Mouse (Mus musculus) lung, postnatal 14 days (tissue): ENCODE data around the gene Parl.

Experiments
- DNase-seq: peaks from one replicate; pipeline ENCODE4 v3.0.0; 2021

Parl gene

DNA sequence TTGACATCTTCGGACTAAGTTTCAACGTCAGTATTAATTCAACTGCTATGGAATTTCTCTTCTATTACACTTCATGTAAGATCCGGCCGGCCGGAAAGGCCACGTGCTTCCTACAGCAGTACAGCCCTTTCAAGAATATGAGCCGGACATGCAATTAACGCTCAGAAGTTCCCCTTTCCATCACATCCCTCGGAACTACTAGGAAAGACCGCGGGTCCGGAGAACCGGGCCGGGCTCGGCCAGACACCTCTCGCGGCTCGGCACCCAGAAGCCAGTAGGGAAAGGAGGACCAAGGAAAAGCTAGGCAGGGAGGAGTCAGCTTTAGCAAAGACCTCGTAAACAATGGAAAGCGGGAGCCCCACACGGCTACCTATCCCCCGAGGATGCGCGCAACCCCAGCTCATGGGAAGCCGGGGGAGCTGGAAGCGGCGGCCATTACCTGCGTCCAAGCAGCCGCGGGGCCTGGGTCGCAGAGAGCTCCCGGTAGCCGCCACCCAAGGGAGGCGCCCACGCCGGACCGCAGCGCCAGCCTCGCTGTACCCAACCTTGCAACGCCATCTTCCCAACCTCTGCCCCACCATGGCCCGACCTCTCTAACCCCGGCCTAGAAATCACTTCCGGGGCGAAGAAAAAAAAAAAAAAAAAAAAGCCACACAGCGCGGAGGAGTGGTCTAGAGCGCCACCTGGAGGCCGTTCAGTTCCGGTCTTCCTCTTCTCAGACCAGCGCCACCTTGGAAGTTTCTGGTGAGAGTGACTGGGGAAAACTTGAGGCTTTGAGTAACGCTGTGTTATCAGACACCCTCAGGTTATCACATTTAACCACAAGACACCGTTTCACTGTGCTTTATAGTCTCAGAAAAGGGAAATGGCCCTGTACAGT lies at the start of gene Parl:
Gene Parl (minus strand): TSS at position 618 of the 880 bp plus-strand sequence.
- DNase-seq, result peak; percentile 91

DNA sequence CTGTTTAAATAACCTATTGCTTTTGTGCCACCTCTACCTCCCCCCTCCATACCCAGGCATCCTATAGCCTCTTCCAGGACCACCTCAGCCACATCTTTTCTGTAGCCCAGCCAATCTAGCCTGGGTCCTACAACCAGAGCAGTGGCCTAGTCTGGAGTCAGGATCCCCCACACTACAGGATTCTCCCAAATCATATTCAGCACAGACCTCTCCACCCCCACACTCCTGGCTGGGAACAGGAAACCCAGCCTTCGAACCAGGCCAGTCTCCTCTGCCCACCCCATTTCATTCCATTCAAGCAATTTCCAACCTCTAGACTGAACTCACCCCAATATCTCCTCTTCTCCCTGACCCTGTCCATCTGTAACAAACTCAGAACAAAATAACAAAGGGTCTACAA lies 43.3 kb upstream of the Parl start:
- no peak for DNase-seq

DNA sequence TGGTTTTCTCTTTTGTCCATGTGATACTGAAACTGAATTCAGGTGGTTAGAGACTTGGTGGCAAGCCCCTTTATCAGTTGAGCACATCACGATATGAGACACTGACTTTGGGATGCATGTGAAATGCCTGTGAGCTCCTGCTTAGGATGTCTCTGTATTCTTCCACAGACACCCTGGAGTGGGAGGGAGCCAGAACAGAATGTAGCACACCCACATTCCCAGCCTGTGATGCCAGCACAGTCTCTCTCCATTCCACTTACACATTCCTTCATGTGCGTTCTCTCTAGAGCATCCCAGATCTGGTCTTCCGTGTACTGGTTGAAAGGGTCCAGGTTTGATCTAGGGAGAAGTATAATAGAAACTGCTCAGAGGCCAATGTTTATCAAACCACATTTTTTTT lies 36.4 kb upstream of the Parl start:
- no peak for DNase-seq

DNA sequence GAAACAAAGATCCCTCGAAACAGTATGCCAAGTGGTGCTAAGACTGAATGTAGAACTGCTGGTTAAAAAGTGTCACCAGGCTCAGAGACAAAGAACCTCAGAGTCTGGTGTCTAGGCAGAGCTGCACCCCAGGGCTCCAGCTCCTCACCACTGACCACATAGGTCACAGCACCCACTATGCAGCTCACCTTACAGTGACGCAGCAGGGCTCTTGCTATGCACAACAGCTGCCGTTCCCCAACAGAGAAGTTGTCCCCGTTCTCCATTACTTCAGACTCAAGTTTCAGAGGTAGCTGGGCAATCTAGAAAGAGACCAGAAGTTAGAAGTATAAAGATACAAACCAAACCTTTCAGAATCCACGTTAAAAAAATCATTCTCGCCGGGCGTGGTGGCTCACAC lies 32.7 kb upstream of the Parl start:
- DNase-seq, result no peak

DNA sequence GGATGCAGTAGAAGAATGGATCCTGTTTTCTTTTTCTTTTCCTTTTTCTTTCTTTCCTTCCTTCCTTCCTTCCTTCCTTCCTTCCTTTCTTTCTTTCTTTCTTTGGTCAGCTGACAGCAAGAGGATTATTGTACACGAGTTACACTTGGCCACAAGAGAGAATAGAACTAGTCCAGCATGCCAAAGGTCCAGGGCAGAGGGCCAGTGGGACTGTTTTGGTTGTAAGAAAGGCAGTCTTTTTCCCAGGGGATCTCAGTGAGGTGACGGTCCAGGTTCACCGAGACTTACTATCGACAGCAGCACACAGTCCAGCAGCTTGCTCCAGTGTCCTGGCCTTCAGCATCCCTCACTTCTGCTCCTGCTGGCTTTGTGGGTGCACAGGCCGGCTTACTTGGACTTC lies 26.1 kb upstream of the Parl start:
- DNase-seq, result no peak

DNA sequence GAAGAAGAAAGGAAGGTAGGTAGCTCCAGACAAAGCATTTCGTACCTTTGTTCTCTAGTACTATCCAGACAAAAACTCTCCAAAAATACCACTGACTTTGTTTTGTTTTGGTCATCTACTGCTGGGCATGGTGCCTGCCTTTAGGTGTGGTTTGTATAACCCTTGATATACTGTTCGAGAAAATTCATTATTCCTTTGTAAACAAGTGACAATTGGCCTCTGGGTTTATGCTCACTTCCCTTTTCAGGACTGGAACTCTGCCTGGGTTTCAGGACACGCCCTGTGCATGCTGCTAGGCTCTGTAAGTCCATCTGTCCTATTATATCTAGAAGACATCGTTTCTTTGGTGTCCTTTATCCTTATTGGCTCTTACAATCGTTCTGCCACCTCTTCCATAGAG lies 23.1 kb upstream of the Parl start, which contains the start of gene Cyp2ab1:
Gene Cyp2ab1 (minus strand): TSS at position 119 of the 400 bp plus-strand sequence.
- peak; percentile 34 for DNase-seq

DNA sequence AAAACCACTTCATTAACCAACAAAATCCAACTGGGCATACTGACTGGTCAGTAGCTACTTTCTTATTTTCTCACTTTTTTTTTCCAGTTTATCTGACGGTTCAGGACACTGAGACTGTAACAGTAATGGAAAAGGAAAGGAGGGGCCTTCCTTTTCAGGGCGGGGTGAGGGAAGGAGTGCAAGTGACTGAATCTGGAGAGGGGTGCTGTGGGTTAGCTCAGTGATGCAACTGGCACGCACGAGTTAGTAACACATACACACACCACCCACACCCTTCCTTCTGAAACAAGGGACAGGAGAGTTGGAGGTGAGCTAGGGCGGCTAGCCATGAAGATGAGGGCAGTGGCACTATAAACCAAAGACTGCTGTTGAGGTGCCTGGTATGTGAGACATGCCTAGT lies 21.7 kb upstream of the Parl start:
- DNase-seq, result no peak

DNA sequence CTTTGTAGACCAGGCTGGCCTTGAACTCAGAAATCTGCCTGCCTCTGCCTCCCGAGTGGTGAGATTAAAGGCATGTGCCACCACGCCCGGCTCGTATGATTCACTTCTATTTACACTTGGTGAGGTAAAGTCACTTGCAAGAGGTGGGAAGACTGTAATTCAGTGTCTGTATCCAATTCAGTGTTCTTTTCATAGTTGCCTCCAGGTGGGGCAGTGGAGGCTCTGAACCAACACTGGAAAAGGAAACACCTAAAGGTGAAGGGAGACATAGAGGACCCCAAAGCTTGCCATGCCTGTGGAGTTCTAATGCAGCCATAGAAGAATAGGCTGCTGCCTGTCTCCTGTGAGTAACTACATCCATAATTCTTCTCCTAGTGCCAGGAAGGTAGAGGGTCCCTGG lies 20.1 kb upstream of the Parl start:
- DNase-seq, result no peak

DNA sequence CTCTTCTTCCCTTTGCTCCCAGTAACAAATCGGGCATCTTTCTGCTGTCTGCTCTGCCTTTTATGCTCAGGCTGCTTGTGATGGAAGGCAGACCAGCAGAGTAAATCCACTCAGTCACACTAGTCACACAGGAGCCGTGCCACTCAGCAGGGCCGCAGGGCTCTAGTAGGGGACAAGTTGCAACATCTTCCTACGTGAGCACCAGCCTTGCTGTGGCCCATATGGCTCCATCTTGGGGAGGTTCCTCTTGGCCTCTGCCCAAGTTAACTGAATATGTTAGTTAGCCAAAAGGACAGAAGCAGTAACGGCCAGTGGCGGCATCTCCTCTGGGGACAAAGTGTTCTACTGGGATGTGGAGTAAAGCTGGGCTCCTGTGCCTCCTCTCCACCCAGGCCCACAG lies 14.6 kb upstream of the Parl start:
- no peak for DNase-seq

DNA sequence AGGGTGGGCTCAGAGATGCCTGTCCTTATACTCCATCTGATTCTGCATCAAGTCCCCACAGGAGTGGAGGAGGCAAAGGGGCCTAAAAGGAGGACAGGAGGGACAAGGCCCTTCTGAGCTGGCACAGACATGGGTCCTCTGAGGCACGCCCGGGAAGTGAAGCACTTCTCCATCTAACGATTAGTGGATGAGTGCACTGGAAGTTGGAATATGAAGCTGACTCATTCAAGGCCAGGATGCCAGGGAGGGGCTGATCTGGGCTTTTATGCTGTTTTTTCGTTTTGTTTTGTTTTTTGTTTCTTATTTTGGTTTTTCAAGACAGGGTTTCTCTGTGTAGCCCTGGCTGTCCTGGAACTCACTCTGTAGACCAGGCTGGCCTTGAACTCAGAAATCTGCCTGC lies 13.1 kb upstream of the Parl start:
- DNase-seq, result no peak

DNA sequence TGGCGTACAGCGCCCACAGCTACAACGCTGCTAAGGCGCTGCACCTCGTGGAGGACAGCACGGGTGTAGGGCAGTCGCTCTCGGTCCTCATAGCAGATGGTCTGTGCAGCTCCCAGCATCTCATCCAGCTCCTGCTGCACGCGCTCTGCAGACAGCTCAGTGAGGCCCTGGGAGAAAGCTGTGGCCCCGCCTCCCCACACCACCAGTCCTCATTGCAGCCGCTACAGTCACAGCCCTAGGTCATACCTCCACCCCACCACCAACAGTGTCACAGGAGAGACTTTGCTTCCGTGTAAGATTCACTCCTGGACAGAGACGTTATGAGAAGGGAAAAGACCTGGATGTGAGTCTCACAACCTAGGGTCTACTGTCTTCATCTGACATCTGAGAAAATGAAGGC lies 10.1 kb upstream of the Parl start:
- no peak for DNase-seq

DNA sequence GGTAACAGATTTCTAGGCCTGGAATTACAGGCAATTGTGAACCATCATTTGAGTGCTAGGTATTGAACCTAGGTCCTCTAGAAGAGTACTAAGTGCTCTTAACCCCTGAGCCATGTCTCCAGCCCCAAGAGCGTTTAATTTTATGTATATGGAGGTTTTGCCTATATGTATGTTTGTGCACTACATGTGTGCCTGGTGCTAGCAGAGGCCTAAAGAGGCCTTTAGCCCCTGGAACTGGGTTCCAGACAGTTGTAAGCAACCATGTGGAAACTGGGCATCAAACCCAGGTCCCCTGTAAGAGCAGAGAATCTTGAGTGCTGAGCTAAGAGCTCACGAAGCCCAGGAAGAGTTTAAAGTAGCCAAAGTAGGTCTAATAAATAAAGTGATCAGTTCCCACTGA lies 2.1 kb downstream of the Parl start:
- no peak for DNase-seq

DNA sequence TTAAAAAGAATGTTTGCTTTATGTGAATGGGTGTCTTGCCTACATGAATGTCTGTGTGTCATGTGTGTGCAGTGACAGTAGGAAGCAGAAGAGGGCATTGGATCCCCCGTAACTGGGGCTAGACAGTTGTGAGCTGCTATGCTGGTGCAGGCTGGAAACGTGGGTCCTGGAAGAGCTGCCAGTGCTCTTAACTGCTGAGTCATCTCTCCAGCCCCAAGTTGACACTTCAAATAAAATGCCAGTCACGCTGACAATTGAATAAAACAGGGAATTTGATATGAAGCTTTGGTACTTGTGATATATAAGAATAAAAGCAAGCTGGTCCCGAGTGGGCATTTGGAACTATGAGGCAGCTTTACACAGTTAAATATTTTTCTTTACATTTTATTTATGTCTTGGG lies 21.9 kb downstream of the Parl start:
- no peak for DNase-seq

DNA sequence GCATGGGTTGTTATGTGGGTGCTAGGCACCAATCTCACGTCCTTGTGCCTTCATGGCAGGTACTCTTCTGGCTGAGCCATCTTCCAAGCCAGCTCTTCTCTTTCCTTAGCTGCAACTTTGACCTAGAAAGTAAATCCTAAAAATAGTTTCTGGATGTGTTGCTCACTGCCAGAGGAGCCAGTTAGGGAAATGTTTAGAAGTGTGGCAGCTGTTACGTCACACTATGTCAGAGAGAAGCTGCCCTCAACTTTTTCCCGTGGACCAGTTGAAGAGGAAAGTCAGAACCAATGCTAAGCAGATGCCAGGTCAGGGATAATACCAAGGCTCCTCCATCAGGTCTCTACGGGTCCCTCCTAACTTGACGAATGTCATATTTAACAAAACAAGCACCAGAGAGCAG lies 22.8 kb downstream of the Parl start:
- no peak for DNase-seq

DNA sequence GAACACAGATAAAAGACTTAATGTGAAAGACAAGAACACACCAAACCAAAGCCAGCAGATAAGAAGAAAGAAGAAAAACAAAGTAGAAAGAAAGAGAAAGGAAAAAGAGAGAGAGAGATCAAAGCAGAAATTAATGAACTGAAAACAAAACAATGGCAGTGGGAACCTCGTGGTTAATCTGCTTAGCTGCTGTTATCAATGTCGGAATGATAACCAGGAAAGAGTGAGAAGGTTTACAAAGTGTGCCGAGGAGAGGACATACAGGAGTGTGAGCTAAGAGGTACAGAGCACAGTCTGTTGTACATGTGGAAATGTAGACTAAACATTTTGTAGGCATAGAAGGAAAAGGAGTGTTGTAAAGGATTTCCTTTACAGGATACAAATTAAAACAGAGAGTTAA lies 29.2 kb downstream of the Parl start:
- DNase-seq, result no peak

DNA sequence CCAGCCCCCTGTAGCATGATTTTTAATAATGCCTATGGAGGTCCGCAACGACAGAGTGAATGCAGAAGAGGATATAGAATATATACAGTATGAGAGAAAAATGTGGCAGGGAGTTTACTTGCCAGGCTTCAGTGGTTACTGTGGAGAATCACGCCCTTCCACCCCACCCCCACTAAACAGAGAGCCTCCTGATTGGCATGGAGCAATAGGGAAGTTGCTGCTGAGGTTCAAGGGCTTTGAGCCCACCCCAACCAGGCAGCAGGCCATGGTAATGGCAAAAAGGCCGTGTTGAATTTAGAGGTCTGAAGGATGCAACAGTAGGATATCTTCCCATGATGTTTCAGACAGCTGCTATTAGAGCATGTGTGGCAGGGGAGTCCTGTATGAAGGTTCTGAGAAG lies 30.8 kb downstream of the Parl start:
- DNase-seq, result no peak

DNA sequence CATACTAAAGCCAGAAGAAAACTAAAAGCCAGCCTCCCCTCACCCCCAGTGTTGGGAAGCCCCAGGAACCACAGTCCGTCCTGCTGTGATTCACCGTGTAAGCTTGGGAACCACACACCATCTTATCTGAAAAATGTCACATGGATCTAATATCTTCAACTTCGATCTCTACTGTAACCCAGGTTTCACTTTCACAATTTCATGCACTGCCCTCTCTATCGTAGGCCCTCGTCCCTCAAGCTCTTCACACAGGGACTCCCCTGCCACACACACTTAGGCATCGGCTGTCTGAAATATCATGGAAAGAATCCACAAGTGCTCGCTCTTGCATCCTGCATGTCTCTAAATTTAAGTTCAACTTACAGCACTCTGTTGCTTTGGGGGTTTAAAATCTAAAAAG lies 37.1 kb downstream of the Parl start:
- no peak for DNase-seq

DNA sequence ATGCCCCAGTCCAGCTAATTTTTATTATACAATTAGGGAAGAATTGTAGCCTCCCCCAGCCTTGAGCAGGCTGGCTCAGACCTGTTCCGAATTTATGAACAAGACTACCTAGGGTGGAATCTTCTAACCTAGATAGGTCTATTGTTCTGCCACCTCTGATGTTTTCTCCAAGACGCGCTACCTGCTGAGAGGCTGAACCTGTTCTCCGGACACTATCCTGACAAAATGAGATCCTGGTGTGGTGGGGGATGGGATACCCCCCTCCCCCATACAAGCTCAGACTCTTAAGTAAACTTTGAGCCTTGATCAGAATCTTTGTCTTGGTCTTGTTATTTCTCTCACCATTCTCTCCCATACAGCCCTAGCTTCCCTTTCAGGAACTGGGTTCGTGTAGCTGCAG lies 44.3 kb downstream of the Parl start:
- DNase-seq, result no peak

DNA sequence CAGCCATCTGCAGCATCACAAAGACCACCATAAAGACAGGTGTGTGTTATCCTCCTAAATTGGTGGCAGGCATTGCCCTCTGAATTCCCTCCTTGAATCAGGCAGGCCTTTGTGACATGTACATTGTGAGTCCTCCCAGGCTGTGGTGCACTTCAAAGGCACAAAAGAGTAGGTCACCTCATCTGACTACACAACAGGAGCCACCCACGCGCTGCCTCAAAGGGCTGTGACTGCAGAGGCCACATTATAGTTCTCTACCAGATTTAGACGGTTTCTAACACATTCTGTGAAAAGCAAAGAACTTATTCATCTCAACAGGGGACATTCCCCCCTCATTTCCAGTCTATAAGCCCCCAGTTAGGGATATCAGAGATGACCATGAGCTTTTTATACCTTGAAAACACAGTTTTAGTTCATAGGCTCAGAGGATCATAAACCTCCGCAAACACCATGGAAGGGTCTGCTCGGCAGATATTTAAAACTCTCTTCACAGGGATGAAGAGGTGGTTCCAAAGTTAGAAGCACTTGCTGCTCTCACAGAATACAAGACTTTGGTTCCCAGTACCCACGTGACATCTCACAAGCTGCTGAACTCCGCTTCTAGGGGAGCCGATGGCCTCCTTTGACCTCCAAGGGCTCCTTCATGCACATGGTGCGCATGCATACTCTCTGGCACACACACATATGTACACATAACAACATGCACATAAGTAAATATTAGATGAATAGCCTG lies 53.6 kb downstream of the Parl start:
- no peak for DNase-seq

DNA sequence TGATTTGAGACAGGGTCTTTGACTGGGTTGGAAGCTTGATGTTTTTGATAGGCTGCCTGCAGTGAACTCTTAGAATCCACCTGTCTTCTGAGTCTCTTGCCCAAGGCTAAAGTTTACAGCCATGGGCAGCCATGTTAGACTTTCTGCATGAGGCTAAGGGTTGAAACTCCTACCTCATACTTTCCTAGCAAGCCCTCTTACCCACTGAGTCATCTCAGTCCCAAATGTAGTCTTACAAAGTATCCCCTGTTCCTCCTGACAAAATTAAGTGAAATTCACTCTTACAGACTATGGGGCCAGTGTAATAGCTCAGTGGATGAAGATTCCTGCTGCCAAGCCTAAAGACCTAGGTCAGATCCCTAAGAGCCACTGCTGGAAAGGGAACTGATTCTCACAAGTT lies 55.1 kb downstream of the Parl start:
- DNase-seq, result no peak

DNA sequence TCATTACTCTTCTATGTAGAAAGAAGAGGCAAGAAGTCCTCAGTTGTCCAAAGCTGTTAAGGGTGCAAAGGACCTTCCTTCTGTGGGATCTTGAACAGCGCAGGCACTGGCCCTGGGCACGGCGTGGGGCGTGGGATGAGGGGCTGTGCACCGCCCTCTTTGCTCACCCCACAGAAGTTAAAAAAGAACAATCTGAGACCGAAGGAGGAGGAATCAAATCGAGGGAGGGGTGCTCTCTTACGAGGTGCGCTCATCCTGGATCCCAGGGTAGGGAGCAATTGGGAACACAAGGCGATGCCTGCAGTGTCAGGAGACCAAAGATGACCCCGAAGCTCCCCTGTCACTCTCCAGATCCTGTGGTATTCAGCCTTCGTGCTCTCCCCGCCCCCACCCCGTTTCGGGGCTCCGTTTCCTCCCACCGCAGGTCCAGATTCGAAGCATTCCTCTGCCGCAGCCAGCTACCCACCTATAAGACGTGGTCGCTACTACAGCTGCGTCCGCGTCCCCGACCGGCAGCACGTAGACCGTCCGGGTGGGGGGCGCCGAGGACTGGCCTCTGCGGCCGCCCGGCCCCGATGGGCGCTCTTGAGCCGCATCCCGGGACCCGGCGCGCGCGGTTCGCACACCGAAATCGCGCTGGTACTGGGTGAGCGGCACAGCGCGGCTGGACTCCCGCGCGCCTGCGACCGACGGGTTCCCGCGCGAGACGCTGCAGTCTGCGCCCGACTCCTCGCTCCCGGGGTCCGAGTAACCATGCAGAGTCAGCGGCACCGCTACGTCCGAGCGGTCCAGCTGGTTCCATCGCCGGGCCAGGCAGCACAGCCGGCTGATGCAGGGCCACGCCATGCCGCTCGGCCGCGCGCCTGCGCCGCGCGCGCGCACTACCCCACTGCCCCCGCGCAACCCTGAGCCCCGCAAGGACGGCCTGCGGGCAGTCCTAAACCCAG lies 61.4 kb downstream of the Parl start, which contains the start of gene Map6d1:
Gene Map6d1 (minus strand): TSS at position 891 of the 947 bp plus-strand sequence.
- peak; percentile 17 for DNase-seq

DNA sequence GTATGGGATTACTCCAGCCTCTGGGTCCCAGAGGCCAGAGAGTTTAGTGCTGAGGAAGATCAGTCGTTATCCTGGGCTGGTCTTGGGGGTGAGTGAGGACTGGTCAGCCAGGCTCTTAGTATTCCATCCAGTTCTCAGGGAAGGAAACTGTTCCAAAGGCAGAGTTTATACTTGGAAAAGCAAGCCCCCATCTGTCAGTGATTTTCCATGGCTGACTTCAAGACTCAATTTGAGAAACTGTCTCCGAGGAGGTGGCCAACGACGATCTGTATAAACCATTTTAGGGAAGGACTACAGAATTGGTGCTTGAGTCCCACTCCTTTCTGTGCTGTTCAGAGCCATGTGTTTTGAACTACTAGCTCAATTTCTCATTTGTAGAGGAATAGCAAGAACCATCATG lies 63.5 kb downstream of the Parl start:
- DNase-seq, result no peak

DNA sequence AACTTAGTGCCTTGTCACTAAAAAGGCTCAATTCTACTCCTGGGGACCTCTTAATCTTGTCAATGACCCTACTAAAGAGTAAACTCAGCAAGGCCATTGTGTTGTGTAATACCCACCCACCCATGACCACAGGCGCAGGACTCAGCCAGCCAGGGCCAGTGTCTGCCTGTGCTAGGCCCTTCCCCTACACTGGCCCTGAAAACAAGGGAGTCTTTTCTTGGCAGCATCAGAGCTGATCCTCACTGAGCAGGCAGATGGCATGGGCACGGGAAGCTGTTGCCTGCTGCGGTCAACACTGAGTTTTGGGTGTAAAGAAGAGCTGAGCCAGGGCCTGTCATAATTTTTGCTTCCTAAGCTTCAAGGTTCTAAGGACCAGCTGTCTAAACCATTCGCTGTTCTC lies 64.8 kb downstream of the Parl start:
- no peak for DNase-seq
